Mouse (Mus musculus) granulocyte monocyte progenitor cell, adult 5-6 weeks (primary cell): ENCODE data around the gene Ap5z1. TPM values are rescaled to one million over a fixed set of nuclear protein-coding genes. Genes with fewer than 3 reads are reported as not detected.

Experiments used
- ATAC-seq: replicated peaks from 2 replicates; pipeline ENCODE4 v1.8.0; 2016; ENCODE audit warnings: mild to moderate bottlenecking, moderate TSS enrichment, inconsistent platforms; ENCODE audit not compliant: poor library complexity, severe bottlenecking
- total RNA-seq, 2 experiments: library from RNA; stranded (forward) in 1 of 2; stranded (reverse) in 1 of 2; fragments of 200-712, 200-1000 nt in 1 of 2; fragments of >200 nt in 1 of 2; fragmentation: Nextera tagmentation in 1 of 2; gene quantifications; 2 replicates each; pipeline ENCODE4 v1.2.3; 2014 to 2017

Ap5z1 gene
- 18.2 and 23.9 TPM in 2 replicates for total RNA-seq (2014; fragmentation: Nextera tagmentation)
- 5.7 and 6.3 TPM in 2 replicates for total RNA-seq (2017)

DNA sequence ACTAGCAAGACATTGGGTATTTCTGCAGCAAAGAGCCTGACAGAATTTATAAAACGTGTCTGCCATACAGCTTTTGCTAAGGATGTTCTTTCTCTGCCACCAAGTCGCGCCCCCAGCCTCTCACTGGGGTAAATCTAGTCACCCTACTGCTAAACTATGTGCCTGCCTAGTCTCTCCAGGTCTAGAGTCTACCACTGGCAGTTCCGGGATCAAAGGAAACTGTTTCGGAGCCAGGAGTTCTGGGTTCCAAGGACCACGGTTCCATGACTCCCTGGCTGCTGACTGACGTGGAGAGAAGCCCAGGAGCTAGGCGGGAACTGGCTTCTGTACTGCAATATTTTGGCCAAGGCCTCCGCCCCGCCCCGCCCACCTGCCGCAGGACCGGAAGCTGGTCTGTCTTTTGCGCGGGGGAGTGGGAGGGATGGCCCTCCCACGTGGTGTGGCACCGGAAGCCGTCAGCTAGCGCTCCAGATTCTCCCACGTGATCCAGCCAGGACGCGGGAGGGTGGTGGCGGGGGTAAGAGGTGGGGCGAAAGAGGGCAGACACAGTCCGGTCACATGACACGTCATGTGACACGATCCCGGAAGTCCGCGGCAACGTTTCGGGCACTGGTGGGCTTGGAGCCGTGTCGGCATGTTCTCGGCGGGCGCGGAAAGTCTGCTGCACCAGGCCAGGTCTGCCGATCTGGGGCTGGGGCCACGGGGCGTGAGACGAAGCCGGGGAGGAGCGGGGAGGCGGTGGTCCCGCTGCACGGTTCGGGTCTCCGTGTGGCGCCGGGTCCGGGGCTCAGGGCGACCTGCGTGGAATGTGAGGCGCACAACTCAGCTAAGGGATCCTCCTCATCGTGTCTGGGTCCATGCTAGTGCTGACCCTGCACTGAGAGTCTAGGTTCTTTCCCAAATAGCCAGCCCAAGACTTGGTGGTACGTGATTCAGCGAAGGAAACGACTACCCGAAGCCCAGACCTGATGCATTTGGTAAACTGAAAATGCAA is at the start of gene Ap5z1:
Gene Ap5z1, plus strand, starts transcription at position 484 of the 994 bp plus-strand sequence.
- peak; percentile 83 for ATAC-seq

DNA sequence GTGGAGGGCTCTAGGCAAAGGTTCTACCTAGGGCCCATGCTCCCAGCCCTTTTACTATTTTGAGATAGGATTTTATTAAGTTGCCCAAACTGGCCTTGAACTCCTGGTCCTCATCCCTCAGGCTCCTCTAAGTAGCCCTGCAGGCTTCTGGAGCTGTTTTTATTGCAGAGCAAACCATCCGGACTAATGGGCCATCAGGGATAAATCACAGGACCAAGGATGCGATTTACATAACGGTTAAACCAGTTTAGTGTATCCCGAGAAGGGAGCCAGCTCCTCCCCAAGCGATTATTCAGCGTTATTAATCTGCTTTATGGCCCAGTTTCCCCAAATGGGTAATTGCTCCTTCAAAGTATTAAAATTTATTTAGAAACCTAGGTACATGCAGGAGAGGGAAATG is 48.3 kb upstream of the Ap5z1 start:
- no peak for ATAC-seq

DNA sequence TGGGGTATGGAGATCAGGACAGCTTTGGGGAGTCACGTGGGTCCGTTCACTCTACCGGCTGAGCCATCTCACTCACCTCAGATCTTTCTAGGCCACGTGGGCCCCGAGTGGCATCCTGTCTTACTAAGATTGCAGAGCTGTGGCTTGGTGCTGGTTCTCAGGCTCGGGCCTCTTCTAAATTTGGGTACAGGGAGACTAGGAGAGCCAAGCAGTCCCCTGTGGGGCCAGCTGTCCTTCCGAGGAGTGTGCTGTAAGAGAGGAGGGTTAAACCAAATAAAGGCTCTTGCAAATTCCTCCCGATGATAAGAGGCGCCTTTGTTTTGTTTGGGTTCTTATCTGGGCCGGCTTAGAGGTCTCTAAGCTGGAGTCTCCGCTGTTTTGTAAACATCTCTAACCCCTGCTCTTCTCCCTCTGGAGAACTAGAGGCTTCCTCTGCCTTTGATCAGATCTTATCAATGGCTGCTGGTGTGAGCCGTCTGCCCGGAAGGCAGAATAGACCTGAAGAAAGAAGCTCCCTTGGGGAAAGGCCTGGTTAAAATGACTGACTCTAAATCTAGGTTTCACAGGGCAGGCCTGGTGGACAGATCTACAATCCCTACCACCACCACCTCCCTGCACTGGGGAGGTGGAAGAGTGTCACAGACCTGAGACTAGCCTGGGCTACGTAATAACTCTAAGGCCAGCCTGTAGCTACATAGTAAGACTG is 47.5 kb upstream of the Ap5z1 start:
- no peak for ATAC-seq

DNA sequence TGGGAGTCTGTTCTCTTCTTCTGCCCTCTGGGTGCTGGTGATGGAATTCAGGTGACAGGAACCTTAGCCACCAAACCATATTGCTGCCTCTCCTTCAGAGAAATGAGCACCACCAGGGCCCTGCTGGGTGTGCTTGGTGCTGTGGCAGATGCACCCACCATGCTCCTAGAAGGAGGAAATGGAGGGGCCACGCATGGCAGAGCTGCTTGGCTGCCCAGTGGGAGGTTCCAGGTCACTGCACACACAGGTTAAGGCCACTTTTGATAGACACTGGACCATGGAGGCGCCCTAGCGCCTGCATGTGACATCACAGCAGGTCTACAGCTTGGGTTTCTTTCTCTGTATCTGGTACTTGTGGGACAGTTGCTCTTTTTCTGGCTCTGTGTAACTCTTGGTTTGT is 46.6 kb upstream of the Ap5z1 start:
- ATAC-seq, result no peak

DNA sequence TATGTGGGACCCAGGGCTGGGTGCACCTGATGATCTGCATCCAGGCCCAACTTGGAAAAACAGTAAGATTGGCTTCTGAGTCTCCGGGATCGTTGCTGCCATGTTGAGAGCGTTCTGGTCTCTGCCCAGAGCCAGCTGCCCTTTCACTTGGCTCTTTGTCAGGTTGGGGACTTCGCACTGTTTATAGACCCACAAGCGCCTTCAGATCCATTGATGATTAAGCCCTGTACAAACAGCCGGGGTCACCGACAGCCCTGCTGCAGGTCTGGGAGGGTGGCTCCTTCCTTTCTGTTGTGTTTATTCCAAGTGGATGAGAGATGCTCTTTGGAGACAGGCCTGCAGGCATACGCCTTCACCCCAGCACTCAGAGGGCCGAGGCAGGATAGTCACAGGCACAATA is 45.9 kb upstream of the Ap5z1 start:
- no peak for ATAC-seq

DNA sequence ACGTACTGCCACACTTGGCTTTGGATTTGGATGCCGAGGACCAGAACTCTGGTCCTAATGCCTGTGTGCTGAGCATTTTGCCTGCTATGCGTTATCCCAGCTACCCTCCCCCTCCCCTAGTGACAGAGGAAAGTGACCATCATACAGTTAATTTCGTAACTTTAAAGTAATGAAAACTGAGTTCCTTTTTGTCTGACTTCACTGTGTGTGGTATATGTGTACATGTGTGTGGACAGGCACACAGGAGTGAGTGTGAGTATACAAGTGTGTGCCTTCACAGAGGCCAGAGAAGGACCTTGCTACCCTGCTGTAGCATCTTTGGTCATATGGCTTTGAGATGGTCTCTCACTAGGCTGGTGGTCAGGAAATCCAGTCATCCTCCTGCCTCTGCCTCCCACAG is 45.3 kb upstream of the Ap5z1 start:
- peak; percentile 66 for ATAC-seq

DNA sequence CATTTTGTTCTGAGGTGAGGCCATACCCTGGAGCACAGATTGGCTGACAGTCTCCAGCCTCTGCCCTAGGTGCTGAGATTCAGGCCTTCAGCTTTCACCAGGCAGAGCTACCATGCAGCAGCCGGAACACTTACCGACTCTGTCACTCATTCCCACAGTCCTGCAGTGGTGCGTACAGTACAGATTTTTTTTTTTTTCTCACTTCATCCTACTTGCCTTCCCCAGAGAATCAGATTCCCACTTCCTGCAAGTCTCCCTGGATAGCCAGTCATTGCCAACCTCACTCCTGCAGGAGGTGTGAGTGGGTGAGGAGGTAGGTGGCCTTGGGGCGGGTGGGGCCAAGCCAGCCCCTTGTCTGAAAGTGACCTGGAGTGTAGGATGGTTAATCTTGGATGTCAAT is 43.4 kb upstream of the Ap5z1 start:
- no peak for ATAC-seq

DNA sequence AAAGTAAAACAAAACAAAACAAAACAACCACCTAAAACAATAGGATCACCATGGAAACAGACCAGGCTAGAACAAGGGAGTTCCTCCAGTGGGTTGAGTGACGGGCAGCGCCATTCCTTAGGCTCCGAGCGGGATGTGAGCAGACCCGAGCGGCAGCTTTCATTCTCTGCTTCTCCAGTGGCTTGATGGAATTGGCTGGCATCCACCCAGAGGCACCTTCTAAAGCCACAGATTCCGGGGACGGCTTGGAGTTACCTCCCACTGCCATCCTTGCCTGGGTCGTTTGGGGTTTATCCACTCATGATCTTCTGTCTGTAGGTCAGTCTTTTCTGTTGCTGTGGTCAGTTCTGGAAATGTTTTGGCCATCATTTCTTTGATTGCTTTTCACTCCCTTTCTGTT is 42.8 kb upstream of the Ap5z1 start:
- no peak for ATAC-seq

DNA sequence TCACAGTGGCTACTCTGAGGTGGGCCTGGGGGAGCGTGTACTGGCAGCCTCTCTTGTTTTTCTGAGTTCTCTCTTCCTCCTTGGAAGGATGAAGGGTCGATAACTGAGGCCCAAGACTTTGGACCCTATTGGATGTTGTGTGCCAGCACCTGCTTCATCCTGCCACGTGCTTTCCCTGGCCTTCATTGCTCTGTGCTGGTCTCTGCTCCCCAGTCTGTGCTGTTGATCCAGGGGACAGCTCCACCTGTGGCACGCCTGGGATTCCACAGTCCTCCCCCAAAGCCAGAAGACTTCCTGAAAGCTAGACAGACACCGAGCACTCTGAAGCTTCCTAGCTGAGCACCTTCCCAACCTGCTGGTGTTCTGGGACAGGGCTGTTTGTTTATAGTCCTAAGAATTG is 41.9 kb upstream of the Ap5z1 start:
- ATAC-seq, result no peak

DNA sequence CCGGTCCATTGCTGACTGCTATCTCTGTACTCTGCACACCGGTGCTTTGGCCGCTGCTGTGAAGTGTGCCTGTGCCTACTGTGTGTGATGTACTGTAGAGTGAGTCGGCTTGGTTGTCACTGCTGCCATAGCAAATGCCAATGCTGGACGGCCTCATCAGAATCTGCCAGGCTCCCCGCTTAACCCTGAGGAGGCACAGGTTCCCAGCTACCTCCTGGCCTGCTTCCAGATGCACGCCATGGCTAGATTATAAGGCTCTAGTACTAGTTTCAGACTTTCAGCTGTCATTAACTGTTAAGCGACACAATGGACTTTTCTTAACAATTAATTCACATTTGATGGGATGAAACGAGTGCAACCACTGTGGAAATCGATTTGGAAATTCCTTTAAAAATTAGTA is 40.6 kb upstream of the Ap5z1 start:
- no peak for ATAC-seq

DNA sequence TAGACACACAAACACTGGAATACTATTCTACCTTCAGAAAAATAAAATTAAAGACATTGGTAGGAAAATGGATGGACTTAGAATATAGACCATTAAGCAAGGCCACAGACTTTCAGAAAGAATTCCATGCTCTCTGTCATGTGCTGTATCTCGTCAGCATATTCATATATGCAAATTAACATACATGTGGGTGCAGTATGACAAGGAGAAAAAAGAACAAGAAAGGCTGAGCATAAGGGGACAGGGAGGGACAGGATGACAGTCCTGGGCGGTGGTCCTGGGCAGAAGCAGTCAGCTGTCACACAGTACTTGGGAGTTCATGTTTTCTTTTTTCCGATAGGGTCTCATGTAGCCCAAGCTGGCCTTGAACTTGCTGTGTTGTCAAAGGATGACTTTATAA is 40.0 kb upstream of the Ap5z1 start:
- ATAC-seq, result no peak

DNA sequence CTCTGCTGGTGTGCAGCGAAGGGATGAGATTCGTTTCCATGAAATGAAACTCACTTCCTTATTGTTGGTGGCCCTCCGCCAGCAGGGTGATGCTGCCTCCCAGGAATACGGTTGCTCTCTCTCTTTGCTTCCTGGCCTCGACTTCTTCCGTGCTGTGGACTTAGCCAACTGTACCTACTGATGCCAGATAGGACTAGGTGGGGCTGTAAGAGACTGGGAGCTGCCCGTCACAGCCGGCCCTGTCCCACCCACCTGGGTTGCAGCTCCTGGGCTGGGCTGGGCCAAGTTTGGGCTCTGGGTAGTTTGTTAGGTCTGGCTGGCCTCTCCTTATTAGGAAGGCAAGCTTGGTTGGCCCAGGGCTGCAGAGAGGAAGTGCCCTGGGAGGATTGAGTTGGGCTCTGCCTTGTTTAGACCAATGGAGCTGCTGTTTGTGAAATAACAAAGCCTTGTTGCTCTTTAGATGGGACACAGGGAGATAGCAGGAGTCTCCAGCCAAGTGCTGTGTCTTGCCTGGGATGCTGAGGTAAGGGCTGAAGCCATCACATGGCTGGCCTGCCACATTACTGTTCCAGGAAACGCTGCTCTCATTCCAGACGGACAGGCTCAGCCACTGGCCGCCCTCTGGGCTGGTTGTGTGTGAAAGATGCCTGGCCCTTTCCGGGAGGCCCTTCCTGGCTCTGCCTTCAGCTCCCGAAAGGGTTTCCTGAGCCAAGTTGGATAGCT is 39.0 kb upstream of the Ap5z1 start:
- peak; percentile 63 for ATAC-seq

DNA sequence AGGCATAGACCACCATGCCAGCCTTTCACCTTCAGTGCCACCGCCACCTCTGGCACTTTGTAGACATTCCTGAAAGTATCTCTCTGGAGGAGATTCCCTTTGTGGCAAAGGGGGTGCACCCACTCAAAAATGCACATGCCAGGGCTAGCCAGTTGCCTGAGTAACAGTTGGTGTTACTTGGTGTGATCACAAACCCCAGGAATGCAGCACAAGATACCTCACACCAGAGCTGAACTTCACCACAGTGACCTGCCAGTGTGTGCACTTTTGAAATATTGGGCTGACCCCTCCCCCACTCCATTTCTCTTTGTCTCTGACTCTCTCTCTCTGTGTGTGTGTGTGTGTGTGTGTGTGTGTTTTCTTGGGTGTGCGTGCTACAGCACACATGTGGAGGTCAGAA is 37.3 kb upstream of the Ap5z1 start:
- no peak for ATAC-seq

DNA sequence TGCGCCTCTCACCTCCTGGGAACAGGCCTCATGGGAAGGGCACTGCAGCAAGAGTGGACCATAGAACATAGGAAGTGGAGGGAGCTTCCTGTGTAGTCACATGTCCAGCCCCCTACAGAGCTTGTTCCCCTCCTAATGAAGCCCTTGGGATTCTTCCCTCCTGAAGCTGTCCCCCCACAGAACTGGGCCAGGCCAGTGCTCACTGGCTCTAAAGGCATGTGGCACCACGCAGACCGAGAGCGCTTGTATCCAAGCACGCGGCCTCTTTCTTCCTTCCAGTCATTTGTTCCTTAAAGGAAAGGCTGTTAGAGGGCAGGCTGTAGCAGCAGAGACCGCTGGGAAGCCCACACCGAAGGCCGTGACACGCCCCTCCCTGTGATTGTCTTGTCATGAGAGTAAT is 35.9 kb upstream of the Ap5z1 start:
- 0 out of 2 replicates have a peak, but pooled peaks have one; percentile 29 for ATAC-seq

DNA sequence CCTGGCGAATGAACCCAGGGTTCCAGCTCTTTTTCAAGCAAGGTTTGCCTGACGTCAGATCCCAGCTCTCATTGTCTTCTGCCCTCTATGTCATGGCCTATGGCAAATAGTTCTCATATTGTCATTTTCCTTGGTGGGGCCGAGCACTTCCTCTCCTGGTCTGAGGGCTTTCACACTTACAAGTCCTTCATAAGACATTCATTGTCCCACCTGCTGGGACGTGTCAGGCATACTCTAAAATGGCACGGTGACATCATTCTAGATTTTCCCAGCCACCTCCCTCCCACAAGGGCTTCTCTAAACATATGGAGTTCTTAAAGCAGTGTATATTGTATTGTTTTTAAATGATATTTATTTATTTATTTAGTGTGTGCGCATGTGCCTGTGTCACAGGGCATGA is 35.1 kb upstream of the Ap5z1 start:
- no peak for ATAC-seq

DNA sequence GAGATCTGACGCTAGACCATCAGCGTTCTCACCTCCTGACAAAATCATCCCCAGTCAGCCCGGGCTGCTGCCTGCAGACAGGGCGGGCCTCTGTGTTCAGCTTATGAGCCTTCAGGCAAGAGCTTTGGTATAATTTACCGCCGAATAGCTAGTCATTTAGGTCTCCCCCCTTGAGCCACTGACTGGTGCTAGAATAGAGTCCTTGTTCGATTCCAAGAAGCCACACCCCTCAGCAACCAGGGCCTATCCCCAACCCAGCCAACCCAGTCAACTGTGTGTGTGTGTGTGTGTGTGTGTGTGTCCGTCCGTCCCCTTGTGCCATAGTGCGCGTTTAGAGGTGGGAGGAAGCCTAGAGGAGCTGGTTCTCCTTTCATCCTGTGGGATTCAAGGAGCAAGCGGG is 32.7 kb upstream of the Ap5z1 start:
- no peak for ATAC-seq

DNA sequence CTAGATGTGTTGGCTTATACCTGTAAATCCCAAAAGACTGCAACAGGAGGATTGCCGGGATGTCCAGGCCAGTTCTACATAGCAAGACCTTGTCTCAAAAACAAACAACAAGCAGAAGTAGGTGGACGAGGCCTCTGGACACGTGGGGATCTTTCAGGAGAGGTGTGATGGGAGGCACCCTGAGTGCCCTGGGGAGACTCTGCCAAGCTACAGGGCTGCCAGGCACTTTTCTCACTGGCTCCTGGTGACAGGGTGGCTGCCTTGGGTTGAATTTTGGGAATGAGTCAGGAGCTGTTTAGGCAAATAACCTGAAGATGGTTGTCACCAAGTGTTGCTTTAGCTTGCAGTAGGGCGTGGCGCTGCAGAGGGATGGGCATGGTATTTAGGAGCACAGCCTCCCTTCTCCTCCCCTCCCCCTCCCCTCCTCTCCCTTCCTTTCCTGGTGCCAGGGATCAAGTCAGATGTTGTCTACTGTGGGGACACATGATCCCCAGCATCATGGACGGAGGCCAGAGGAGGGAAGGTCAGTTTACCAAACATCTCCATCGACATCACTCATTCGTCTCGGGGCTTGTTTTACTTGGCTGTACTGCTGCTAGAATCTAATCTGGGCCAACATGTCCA is 31.8 kb upstream of the Ap5z1 start:
- no peak for ATAC-seq

DNA sequence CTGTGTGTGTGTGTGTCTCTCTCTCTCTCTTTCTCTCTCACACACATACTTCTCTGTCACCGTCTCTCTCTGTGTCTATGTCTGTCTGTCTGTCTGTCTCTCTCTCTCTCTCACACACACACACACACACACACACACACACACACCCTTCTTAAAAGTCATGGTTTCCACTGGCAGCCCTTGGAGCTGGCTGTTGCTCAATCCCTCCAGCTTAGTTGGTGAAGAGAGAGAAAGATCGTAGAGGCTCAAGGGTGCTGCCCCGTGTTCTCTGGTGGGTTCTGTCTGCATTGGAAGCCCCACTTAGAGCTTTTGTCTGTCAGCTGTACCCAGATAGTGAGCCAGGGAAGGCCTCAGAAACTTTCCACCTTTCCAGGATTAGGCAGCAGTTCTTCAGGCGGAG is 31.0 kb upstream of the Ap5z1 start:
- ATAC-seq, result no peak

DNA sequence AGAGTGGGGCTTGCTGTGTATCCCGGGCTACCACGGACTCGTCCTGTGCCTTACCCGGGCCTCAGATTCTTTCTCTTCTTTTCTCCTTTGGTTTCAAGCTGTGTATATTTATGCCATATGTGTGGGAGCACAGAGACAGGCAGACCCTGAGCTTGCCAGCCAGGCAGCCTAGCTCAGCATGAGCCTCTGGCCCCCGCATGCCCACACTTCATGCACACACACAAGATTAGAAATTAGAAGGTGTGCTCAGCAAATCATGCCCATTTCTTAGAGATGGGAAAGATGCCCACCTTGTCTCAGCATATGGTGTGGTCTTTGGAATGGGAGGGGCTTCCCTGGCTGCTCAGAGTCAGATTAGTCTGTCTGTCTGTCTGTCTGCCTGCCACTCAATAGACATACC is 29.7 kb upstream of the Ap5z1 start:
- no peak for ATAC-seq

DNA sequence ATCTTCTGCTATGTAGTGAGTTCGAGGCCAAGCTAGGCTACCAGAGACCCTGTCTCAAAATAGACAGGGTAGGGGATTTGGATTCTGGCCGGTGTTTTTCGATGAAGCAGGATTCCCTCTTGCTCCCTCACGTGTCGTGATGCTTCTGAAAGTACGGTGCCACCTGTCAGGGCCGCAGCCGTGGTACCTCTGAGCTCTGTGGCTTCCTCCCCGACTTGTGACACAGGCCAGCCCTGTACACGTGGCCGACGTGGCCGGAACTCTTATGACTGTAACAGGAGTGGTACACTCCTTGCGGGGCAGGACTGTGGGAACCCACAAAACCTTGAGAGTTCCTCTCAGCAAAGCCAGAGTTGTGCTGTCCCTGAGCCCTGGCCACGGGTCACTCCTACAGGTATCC is 28.0 kb upstream of the Ap5z1 start:
- no peak for ATAC-seq
